Mouse (Mus musculus): Measurements from ENCODE around the gene Tut1.

Tut1 gene

DNA sequence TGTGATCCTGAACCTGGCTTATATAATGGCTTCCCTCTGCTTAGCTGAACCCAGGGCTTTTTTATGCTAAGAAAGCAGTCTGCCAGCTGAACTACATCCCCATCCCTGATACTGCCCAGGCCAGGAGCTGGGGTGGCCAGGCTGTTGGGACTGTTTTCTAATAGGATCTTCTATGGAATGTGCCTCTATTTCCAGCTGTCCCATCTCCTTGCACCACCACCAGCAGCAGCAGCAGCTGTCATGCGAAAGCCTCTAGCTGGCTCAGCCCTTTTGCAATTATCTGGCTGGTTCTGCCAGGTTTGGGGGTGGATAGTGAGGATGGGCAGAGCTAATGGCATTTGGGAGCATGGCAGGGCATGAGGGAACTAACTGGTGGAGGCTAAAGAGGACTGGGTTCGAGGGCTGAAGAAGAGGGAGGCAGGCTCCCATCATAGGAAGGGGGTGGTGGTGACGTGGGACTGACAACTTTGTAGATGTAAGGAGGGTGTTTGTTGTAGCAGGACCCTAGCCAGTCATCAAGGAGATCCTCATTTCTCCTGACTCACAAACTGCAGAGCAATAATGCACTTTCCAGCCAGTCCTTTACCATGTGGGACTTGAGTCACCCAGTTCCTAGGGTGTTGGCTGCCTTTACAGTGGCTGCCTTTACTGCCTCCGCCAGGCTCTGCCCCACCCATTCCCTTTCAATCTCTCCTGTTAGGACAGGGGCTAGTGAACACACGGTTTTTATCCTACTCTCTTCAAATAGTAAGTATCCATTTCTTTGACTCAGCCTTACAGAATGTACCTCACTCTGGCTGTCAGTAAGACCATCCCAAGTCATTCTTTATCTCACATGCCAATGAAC lies 28.9 kb downstream of the Tut1 start:
- DNase-seq (ENCODE audit: low spot score in 2 of 2) = no peak

DNA sequence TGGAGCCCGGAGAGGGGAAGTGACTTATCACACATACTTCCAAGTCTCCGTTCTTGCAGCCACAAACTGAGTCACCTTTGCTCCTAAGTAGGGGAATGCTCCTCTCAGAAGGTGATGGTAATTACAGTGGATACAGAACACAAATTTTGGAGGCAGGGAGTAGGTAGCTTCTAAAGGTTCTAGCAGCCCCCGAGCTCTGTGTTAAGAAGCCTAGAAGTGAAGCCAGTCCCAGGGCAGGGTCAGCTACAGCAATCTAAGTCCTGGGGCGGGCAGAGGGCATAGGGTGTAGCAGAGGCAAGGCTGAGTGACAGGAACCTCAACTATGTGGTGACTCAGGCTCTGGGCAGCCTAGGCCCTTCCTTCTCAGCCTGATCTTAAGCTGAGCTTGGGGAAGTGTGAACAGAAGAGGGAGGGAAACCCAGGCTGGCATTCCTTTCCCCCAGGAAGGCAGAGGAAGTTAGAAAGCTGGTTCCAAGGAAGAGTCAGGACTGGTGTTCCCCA lies 29.6 kb downstream of the Tut1 start:
- DNase-seq (ENCODE audit: low spot score in 2 of 2) = no peak

GRCm38 (mm10) chr19:8984255-8984868 lies 30.7 kb downstream of the Tut1 start:
- DNase-seq (ENCODE audit: low spot score in 2 of 2) = peak; percentile 67 to 69

DNA sequence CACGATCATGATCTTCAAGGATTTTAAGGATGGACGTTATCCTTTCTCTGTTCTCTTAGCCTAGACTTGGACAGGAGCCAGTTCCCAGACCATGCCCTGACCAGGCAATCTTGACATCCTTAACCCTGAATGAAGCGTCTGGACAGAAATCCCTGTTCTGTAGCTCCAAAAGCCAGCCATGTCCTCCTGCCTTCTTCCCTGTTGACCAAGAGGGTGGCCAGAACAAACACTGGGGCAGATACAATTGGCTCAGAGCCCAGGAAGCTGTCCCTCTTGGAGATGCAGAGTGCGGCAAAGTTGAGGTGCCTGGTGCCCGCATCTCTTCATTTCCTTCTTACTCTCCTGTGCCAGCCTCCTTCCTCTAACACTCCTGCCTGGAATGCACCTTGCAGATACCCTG lies 32.2 kb downstream of the Tut1 start:
- DNase-seq (ENCODE audit: low spot score in 2 of 2) = no peak

GRCm38 (mm10) chr19:8987816-8988215 lies 34.2 kb downstream of the Tut1 start:
- no peak for DNase-seq (ENCODE audit: low spot score in 2 of 2)

- DNase-seq (ENCODE audit: low spot score in 2 of 2) = no peak
Observed at GRCm38 (mm10) chr19:8988346-8989065, 34.9 kb downstream of the Tut1 start.

DNA sequence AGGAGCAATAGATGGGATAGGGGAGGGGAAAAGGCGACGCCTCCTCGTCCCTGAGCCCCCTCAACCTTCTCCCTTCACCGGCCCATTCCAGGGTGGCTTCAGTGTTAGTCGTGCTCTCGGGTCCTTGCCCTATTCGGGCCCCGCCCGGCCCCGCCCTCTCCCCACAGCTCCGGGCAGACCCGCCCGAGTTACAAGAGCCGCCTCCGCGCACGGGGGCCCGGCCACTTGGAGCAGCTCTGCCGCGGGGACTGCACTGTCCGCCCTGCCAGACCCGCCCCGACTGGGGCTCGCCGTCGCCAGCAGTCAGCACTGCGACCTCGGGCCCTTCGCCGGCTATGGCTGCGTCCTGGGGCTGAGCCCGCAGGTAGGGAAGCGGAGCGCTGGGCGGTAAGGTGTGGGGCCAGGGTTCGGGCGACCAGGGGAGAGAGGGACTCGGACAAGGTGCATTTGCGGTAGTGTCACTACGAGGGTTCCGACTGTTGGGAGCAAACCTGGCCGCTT lies 35.5 kb downstream of the Tut1 start, which contains the start of gene Ahnak:
TSS of gene Ahnak (plus strand) at position 219 of the 501 bp plus-strand sequence.
- DNase-seq (ENCODE audit: low spot score in 2 of 2) = no peak

GRCm38 (mm10) chr19:8989567-8990431 lies 36.2 kb downstream of the Tut1 start:
- DNase-seq (ENCODE audit: low spot score in 2 of 2) = peak in 1 of 2 experiments; percentile 35

DNA sequence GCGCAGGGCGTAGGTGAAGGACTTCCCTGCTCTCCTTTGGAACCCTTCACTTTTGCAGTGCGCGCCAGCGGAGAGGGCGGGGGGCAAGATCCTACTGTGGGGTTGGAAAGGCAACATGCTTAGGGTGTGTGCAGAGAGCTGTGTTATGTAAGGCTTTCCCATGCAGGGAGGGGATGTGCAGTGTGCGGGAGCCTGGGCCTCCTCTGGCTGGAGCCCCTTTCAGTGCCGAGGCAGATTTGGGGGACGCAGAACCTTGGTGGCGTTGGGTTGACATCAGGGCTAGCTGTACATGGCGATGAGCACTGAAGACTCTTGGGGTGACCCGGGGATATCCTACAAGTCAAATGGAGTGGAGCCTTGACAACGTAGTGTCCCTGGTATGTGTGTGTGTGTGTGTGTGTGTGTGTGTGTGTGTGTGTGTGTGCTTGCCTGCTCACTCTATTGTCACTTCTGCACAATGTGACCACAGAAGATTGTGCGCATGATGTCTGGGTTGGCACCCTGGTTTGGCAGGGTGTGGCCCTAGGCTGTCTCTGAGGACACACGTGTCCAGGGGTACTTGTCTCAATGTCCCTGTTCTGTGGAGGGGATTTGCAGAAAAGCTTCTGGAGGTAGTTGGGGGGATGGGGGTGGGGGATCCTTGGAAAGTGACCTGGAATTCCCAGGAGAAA lies 36.9 kb downstream of the Tut1 start:
- no peak for DNase-seq (ENCODE audit: low spot score in 2 of 2)

GRCm38 (mm10) chr19:8991245-8991870 lies 37.7 kb downstream of the Tut1 start:
- no peak for DNase-seq (ENCODE audit: low spot score in 2 of 2)

- no peak for DNase-seq (ENCODE audit: low spot score in 2 of 2)
Observed at GRCm38 (mm10) chr19:8991871-8992735, 38.5 kb downstream of the Tut1 start.

DNA sequence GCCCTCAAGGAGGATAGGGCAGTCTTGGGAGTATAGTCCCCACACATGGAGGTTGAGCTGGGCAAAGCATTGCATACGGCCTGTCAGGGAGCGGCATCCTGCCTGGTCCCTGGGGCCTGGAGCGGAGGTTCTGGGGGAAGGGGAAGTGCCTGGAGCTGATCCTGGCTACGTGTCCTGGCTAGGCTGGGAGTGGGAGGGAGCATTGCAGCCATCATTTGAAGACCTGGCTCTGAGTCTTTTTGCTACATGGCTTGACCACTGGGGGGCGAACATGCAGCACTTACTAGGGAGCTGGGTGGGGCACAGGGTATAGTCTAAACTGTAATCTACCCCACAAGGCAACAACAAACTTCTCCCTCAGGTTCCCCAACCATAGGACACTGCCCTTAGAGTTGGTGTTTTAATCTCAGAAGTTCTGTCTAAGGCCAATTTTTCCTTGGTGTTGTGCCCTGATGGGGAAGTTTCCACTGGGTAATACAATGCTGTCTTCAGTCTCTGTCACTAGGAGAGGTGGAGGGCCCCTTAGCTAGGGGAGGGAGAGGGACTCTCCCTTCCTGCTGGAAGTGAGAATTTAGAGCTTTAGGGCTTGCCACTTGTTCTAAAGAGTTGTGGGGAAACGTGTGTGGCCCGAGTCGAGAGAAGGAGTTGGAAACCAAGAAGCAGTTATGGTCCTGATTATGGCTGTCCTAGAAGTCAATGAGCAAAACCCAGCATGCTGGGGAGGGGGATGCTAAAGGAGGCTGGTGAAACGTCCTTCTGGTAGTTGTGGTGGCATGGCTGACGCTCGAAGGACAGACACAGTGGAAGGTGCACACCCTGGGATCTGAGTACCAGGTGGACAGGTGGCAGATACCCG lies 39.4 kb downstream of the Tut1 start:
- peak; percentile 40 to 65 for DNase-seq (ENCODE audit: low spot score in 2 of 2)

DNA sequence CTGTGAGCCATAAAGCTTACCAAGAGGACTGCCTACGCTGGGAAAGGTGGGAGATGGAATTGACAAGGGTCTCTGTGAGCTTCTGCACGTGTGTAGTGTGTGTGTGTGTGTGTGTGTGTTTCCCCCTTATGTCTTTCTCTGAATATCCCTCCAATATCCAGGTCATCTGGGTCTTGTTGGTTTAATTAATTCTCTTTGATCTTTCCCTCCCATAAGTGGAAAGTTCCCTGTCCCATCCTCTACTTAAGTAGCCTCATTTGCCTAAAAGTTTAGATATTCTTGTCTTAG lies 39.9 kb downstream of the Tut1 start:
- no peak for DNase-seq (ENCODE audit: low spot score in 2 of 2)

DNA sequence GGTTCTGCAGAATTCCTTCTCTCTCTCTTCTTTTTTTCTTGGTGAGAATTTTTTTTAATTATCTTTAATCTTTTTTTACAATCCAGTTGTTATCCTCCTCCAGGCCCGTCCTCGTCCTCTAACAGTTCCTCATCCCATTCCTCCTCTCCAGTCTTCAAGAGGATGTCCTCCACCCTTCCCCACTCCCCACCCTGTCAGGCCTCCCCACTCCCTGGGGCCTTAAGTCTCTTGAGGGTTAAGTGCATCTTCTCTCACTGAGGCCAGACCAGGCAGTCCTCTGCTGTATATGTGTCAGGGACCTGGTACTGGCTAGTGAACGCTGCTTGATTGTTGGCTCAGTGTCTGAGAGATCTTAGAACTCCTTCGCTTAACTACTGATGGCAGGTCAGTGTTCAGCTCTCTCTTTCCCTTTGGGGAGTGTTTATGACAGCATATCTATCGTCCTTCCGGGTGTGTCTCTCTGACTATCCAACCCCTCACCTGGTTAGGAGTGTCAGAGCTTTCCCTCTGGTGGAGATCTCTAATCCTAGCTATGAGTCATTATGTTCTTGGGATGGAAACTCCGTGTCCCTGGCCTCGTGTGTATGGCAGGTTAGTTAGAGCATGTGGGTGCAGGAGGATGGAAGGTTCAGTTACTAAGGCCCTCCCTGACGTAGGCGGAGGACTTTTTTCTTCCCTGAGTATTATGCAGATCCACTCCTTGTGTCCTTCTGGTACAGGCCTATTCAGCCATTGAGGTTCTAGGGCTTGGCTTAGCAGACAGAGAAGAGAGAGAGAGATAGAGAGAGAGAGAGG lies 41.4 kb downstream of the Tut1 start:
- DNase-seq (ENCODE audit: low spot score in 2 of 2) = no peak

GRCm38 (mm10) chr19:8996601-8997000 lies 43.0 kb downstream of the Tut1 start:
- no peak for DNase-seq (ENCODE audit: low spot score in 2 of 2)

GRCm38 (mm10) chr19:8997546-8997945 lies 43.9 kb downstream of the Tut1 start:
- peak; percentile 40 to 43 for DNase-seq (ENCODE audit: low spot score in 2 of 2)

DNA sequence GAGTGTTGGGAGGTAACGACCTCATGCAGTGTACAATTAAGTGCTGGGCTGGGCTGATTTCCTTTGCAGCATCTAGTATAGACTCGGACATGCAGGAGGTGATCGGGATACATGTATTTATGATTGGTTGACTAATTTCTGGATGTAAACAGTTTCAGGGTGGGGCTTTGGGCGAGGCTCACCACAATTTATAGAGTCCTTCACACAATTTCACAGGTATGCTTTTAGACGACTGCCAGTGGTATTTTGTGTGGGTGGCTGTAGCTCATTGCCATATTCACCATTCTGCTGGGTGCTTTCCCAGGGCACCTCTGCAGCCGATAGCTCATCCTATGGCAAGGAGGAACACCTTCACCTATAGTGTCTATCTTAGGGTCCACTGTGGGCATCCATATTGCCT lies 44.9 kb downstream of the Tut1 start:
- DNase-seq (ENCODE audit: low spot score in 2 of 2) = no peak

DNA sequence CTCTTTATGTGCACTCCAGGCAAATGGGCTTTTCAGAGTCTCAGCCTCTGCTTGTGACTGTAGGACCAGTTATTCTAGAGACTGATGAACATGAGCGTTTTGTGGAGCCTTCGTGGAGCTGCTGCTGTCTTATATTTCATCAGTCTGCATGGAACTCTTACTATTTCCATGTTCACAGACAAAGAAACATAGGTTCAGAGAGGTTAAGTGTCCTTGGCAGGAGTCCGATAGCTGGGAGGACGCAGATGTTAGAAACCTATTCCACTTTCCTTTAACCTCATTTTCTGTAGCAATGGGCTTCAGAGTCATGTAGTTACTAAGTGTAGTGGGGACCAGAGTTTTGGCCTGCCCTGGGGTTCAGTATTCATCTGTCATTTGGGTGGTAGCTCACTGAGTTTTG lies 45.6 kb downstream of the Tut1 start:
- DNase-seq (ENCODE audit: low spot score in 2 of 2) = no peak

Measured in frontal cortex, postnatal 10 days (tissue).